Mouse (Mus musculus) MEL (cell line): ENCODE results near the gene Iba57. TPM values are rescaled to one million over a fixed set of nuclear protein-coding genes. Genes with fewer than 3 reads are reported as not detected.

Experiments
- DNase-seq: peaks from one replicate; pipeline ENCODE4 v3.0.0; 2011; ENCODE audit warnings: low read depth, low spot score
- H3K27ac ChIP-seq: 2 replicates; pipeline ENCODE4 v1.5.1; 2012; ENCODE audit warnings: low read depth, mild to moderate bottlenecking, control low read depth, low read length, moderate library complexity; ENCODE audit not compliant: control insufficient read depth
- H3K27me3 ChIP-seq, 2 experiments: fragments of 150-350 bp in 1 of 2; sonication (generic) in 1 of 2; 2 replicates each; pipeline ENCODE4 v1.6.1; 2012; ENCODE audit warnings: low read length in 2 of 2, mild to moderate bottlenecking in 2 of 2, improper control_type of control experiment in 1 of 2, moderate library complexity in 1 of 2; ENCODE audit not compliant: insufficient read depth in 2 of 2, control insufficient read depth in 1 of 2
- H3K36me3 ChIP-seq, 2 experiments: 2 replicates each; pipeline ENCODE4 v1.6.1; 2012 to 2014; ENCODE audit warnings: low read length in 2 of 2, improper control_type of control experiment in 1 of 2, inconsistent platforms in 1 of 2, mild to moderate bottlenecking in 1 of 2; ENCODE audit not compliant: insufficient read depth in 2 of 2, control insufficient read depth in 1 of 2
- H3K4me1 ChIP-seq, 2 experiments: fragments of 150-350 bp in 1 of 2; sonication (generic) in 1 of 2; 2 replicates each; pipeline ENCODE4 v1.6.1; 2012; ENCODE audit warnings: low read length in 2 of 2, improper control_type of control experiment in 1 of 2, mild to moderate bottlenecking in 1 of 2; ENCODE audit not compliant: insufficient read depth in 2 of 2, control insufficient read depth in 1 of 2
- H3K4me3 ChIP-seq, 2 experiments: fragments of 150-350 bp in 1 of 2; sonication (generic) in 1 of 2; 2 replicates each; pipeline ENCODE4 v1.5.1; 2012; ENCODE audit warnings: low read depth in 2 of 2, low read length in 2 of 2, mild to moderate bottlenecking in 2 of 2, moderate library complexity in 2 of 2, control low read depth in 1 of 2, improper control_type of control experiment in 1 of 2; ENCODE audit not compliant: control insufficient read depth in 1 of 2, insufficient read depth in 1 of 2
- H3K79me2 ChIP-seq: 2 replicates; pipeline ENCODE4 v1.6.1; 2012; ENCODE audit warnings: mild to moderate bottlenecking, low read length, moderate library complexity; ENCODE audit not compliant: control insufficient read depth, poor library complexity, insufficient read depth
- H3K9ac ChIP-seq: 2 replicates; pipeline ENCODE4 v1.6.1; 2012; ENCODE audit warnings: low read depth, mild to moderate bottlenecking, control low read depth, low read length, moderate library complexity; ENCODE audit not compliant: control insufficient read depth, poor library complexity, severe bottlenecking
- H3K9me3 ChIP-seq: fragments of 150-350 bp; sonication (generic); replicated peaks from 2 replicates; pipeline ENCODE4 v1.6.1; 2012; ENCODE audit warnings: mild to moderate bottlenecking, low read length, improper control_type of control experiment, moderate library complexity; ENCODE audit not compliant: insufficient read depth
- BHLHE40 ChIP-seq: IDR thresholded peaks from 2 replicates; pipeline ENCODE4 v1.6.1; 2012; ENCODE audit warnings: low read depth, mild to moderate bottlenecking, inconsistent platforms, low read length, improper control_type of control experiment, borderline replicate concordance
- CHD1 ChIP-seq: IDR thresholded peaks from 2 replicates; pipeline ENCODE4 v1.6.1; 2012; ENCODE audit warnings: low read depth, mild to moderate bottlenecking, inconsistent platforms, low read length, improper control_type of control experiment
- E2F4 ChIP-seq: IDR thresholded peaks from 2 replicates; pipeline ENCODE4 v1.6.1; 2011; ENCODE audit warnings: low read depth, low read length, improper control_type of control experiment, borderline replicate concordance
- ELF1 ChIP-seq: IDR thresholded peaks from 2 replicates; pipeline ENCODE4 v1.6.1; 2014; ENCODE audit warnings: low read depth, mild to moderate bottlenecking, inconsistent platforms, low read length, improper control_type of control experiment, moderate library complexity
- ETS1 ChIP-seq: IDR thresholded peaks from 2 replicates; pipeline ENCODE4 v1.6.1; 2012; ENCODE audit warnings: low read depth, mild to moderate bottlenecking, inconsistent platforms, low read length, improper control_type of control experiment, moderate library complexity
- GABPA ChIP-seq: IDR thresholded peaks from 2 replicates; pipeline ENCODE4 v1.6.1; 2012; ENCODE audit warnings: low read depth, mild to moderate bottlenecking, inconsistent platforms, low read length, improper control_type of control experiment, moderate library complexity
- GATA1 ChIP-seq: IDR thresholded peaks from 2 replicates; pipeline ENCODE4 v1.6.1; 2011; ENCODE audit warnings: low read depth, low read length, improper control_type of control experiment
- HCFC1 ChIP-seq: IDR thresholded peaks from 2 replicates; pipeline ENCODE4 v1.6.1; 2012; ENCODE audit warnings: low read depth, mild to moderate bottlenecking, inconsistent platforms, low read length, improper control_type of control experiment, moderate library complexity
- JUND ChIP-seq: IDR thresholded peaks from 2 replicates; pipeline ENCODE4 v1.6.1; 2011; ENCODE audit warnings: low read depth, mild to moderate bottlenecking, improper control_type of control experiment, low read length
- MAFK ChIP-seq: IDR thresholded peaks from 2 replicates; pipeline ENCODE4 v1.6.1; 2011; ENCODE audit warnings: low read depth, mild to moderate bottlenecking, low read length, improper control_type of control experiment, borderline replicate concordance
- MAX ChIP-seq: IDR thresholded peaks from 2 replicates; pipeline ENCODE4 v1.6.1; 2011; ENCODE audit warnings: low read length, improper control_type of control experiment
- MAZ ChIP-seq: IDR thresholded peaks from 2 replicates; pipeline ENCODE4 v1.6.1; 2012; ENCODE audit warnings: low read depth, mild to moderate bottlenecking, inconsistent platforms, low read length, improper control_type of control experiment
- MEF2A ChIP-seq: IDR thresholded peaks from 2 replicates; pipeline ENCODE4 v1.6.1; 2014; ENCODE audit warnings: low read depth, mild to moderate bottlenecking, inconsistent platforms, low read length, improper control_type of control experiment; ENCODE audit not compliant: poor library complexity, insufficient replicate concordance, severe bottlenecking; ENCODE audit errors: extremely low read depth
- MXI1 ChIP-seq: IDR thresholded peaks from 2 replicates; pipeline ENCODE4 v1.6.1; 2011; ENCODE audit warnings: mild to moderate bottlenecking, low read depth, low read length, improper control_type of control experiment
- MYC ChIP-seq: IDR thresholded peaks from 2 replicates; pipeline ENCODE4 v1.6.1; 2011; ENCODE audit warnings: low read depth, mild to moderate bottlenecking, low read length, improper control_type of control experiment, moderate library complexity
- NELFE ChIP-seq: IDR thresholded peaks from 2 replicates; pipeline ENCODE4 v1.6.1; 2011; ENCODE audit warnings: low read depth, low read length, improper control_type of control experiment
- NRF1 ChIP-seq: IDR thresholded peaks from 2 replicates; pipeline ENCODE4 v1.6.1; 2014; ENCODE audit warnings: low read depth, mild to moderate bottlenecking, inconsistent platforms, low read length, improper control_type of control experiment, moderate library complexity; ENCODE audit not compliant: poor library complexity, insufficient read depth, severe bottlenecking
- POLR2A ChIP-seq, 2 experiments: IDR thresholded peaks; 2 replicates each; pipeline ENCODE4 v1.6.1; 2011 to 2012; ENCODE audit warnings: low read length in 2 of 2, mild to moderate bottlenecking in 2 of 2, control low read depth in 1 of 2, improper control_type of control experiment in 1 of 2, low read depth in 1 of 2, moderate library complexity in 1 of 2; ENCODE audit not compliant: control insufficient read depth in 1 of 2, insufficient read depth in 1 of 2, poor library complexity in 1 of 2
- POLR2AphosphoS2 ChIP-seq: IDR thresholded peaks from 2 replicates; pipeline ENCODE4 v1.6.1; 2011; ENCODE audit warnings: low read length, improper control_type of control experiment
- POLR2AphosphoS5 ChIP-seq: IDR thresholded peaks from 2 replicates; pipeline ENCODE4 v1.6.1; 2012; ENCODE audit warnings: low read depth, borderline replicate concordance, mild to moderate bottlenecking, inconsistent platforms, low read length, moderate library complexity, mixed read lengths
- RAD21 ChIP-seq: IDR thresholded peaks from 2 replicates; pipeline ENCODE4 v1.6.1; 2011; ENCODE audit warnings: mild to moderate bottlenecking, low read depth, low read length, improper control_type of control experiment
- RCOR1 ChIP-seq: IDR thresholded peaks from 2 replicates; pipeline ENCODE4 v1.6.1; 2012; ENCODE audit warnings: low read depth, mild to moderate bottlenecking, inconsistent platforms, low read length, improper control_type of control experiment
- SIN3A ChIP-seq: IDR thresholded peaks from 2 replicates; pipeline ENCODE4 v1.6.1; 2012; ENCODE audit warnings: low read length, improper control_type of control experiment, inconsistent platforms
- SMC3 ChIP-seq: IDR thresholded peaks from 2 replicates; pipeline ENCODE4 v1.6.1; 2011; ENCODE audit warnings: low read depth, low read length, improper control_type of control experiment
- TAL1 ChIP-seq: IDR thresholded peaks from 2 replicates; pipeline ENCODE4 v1.6.1; 2012; ENCODE audit warnings: mild to moderate bottlenecking, inconsistent platforms, low read length, moderate library complexity, mixed read lengths
- TCF12 ChIP-seq: IDR thresholded peaks from 2 replicates; pipeline ENCODE4 v1.6.1; 2014; ENCODE audit warnings: low read depth, mild to moderate bottlenecking, inconsistent platforms, low read length, improper control_type of control experiment, moderate library complexity
- UBTF ChIP-seq: IDR thresholded peaks from 2 replicates; pipeline ENCODE4 v1.6.1; 2012; ENCODE audit warnings: low read depth, mild to moderate bottlenecking, inconsistent platforms, low read length, improper control_type of control experiment, moderate library complexity, borderline replicate concordance; ENCODE audit not compliant: insufficient read depth
- USF1 ChIP-seq: IDR thresholded peaks from 2 replicates; pipeline ENCODE4 v1.6.1; 2014; ENCODE audit warnings: low read depth, mild to moderate bottlenecking, inconsistent platforms, low read length, improper control_type of control experiment, moderate library complexity
- USF2 ChIP-seq, 2 experiments: IDR thresholded peaks; 2 replicates each; pipeline ENCODE4 v1.6.1; 2011 to 2012; ENCODE audit warnings: improper control_type of control experiment in 2 of 2, low read length in 2 of 2, borderline replicate concordance in 1 of 2, inconsistent platforms in 1 of 2, low read depth in 1 of 2, mild to moderate bottlenecking in 1 of 2; ENCODE audit not compliant: insufficient read depth in 1 of 2
- ZC3H11A ChIP-seq: IDR thresholded peaks from 2 replicates; pipeline ENCODE4 v1.6.1; 2012; ENCODE audit warnings: low read depth, mild to moderate bottlenecking, inconsistent platforms, low read length, improper control_type of control experiment
- ZMIZ1 ChIP-seq: IDR thresholded peaks from 2 replicates; pipeline ENCODE4 v1.6.1; 2012; ENCODE audit warnings: low read depth, mild to moderate bottlenecking, inconsistent platforms, low read length, improper control_type of control experiment, moderate library complexity
- ZNF384 ChIP-seq: IDR thresholded peaks from 2 replicates; pipeline ENCODE4 v1.6.1; 2012; ENCODE audit warnings: low read depth, mild to moderate bottlenecking, inconsistent platforms, low read length, improper control_type of control experiment
- polyA plus RNA-seq, 2 experiments: library from polyadenylated mRNA; stranded (reverse) in 1 of 2; unstranded in 1 of 2; fragments of >175 nt in 1 of 2; fragments of >200 nt in 1 of 2; gene quantifications; 2 replicates each; pipeline versions ENCODE4 v1.2.1 to v1.2.4; 2012; ENCODE audit warnings: low replicate concordance in 2 of 2, low read depth in 1 of 2; ENCODE audit not compliant: insufficient read length in 2 of 2, insufficient read depth in 1 of 2, missing spikeins in 1 of 2
- total RNA-seq: library from RNA; depleted of rRNA; stranded (reverse); fragments of 300-350 nt; gene quantifications from 2 replicates; pipeline ENCODE4 v1.2.3, GENCODE M21; 2012

Gene Iba57
- total and polyA plus RNA-seq, 3 experiments, result 14.7 to 18.8 TPM; not detected in 1

- TF ChIP-seq ZMIZ1, result no peak
- no peak for TF ChIP-seq GABPA
- no peak for TF ChIP-seq MXI1
These were observed 890 bp downstream of the Iba57 start (continued) for GRCm38 (mm10) chr11:59162443-59163254.

DNA sequence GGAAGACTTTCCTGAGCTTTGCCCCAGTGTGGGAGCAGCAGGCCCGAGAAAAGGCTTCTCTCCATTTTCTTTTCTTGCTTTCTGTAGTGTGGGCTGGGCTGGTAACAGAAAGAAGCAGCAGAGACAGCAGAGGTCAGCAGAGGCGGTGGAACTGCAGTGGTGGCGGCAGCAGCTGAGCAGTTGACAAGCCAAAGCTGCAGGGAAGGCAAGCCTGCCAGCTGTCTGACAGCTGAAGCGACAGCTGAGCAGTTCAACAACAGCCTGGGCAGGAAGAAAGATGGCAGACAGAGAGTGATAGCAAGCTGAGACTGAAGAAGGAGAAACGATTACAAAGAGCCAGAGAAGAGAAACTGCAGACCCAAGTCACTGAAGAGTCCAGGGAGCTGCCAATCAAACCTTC is 2.1 kb downstream of the Iba57 start:
- H3K27me3 ChIP-seq, result no peaks in the 10 kb centered on the region
- peaks cover 14 to 29% of the 10 kb centered on the region in 2 experiments for H3K4me1 ChIP-seq
- H3K27ac ChIP-seq, result peak overlapping the region; percentile 10; the same call in 1 of the 2 replicates
- H3K79me2 ChIP-seq, result peaks cover 10% of the 10 kb centered on the region
- H3K9ac ChIP-seq, result no peak overlapping the region
- H3K36me3 ChIP-seq, result peaks cover 0 to 26% of the 10 kb centered on the region in 2 experiments; a peak in 2 of 4 replicates
- H3K4me3 ChIP-seq, result peak overlapping the region in 1 of 2 experiments; percentile 6; a peak in 1 of 4 replicates
- peak; percentile 72 for DNase-seq
- no peaks in the 10 kb centered on the region for H3K9me3 ChIP-seq
- TF ChIP-seq RCOR1 (peak; percentile 27; the same call in 1 of the 2 replicates), ZMIZ1 (no peak), USF1 (no peak), SMC3 (peak; percentile 32; the same call in 1 of the 2 replicates), ELF1 (no peak), MAX (no peak; the same call in 1 of the 2 replicates), MXI1 (peak; percentile 88), NELFE (no peak), POLR2AphosphoS2 (no peak), TCF12 (peak; percentile 92), BHLHE40 (peak; percentile 58; the same call in 1 of the 2 replicates), GATA1 (peak; percentile 69), ZNF384 (no peak), ETS1 (peak; percentile 100), USF2 (IDR thresholded peaks at IDR 0.05; ENCODE audit: borderline replicate concordance in 1 of 2, insufficient read depth in 1 of 2, low read depth in 1 of 2, low read length in 2 of 2) (no peak), HCFC1 (0 out of 2 replicates have a peak, but pooled peaks have one; percentile 32), CHD1 (no peak), E2F4 (no peak), POLR2A (IDR thresholded peaks at IDR 0.05; ENCODE audit: control insufficient read depth in 1 of 2, insufficient read depth in 1 of 2, low read depth in 1 of 2, low read length in 2 of 2, poor library complexity in 1 of 2) (no peak), JUND (no peak), NRF1 (no peak), POLR2AphosphoS5 (no peak), UBTF (no peak), TAL1 (no peak), MAZ (no peak), GABPA (no peak), MAFK (peak; percentile 46; the same call in 1 of the 2 replicates), RAD21 (peak; percentile 14), SIN3A (peak; percentile 100), MYC (no peak), MEF2A (no peak), ZC3H11A (peak; percentile 59)
